Mouse (Mus musculus) heart, adult 2 months (tissue): ENCODE data around the gene Hormad2. TPM values are rescaled to one million over a fixed set of nuclear protein-coding genes. Genes with fewer than 3 reads are reported as not detected.

Experiments used
- DNase-seq, 2 experiments: peaks; one replicate each; pipeline ENCODE4 v3.0.0; 2021
- H3K27ac ChIP-seq: fragments of 200-600 bp; 2 replicates; pipeline ENCODE4 v1.8.1; 2022
- H3K27me3 ChIP-seq: fragments of 200-500 bp; 2 replicates; pipeline ENCODE4 v1.6.1; 2012; ENCODE audit warnings: mild to moderate bottlenecking, low read length, inconsistent platforms, mixed read lengths; ENCODE audit not compliant: control insufficient read depth, insufficient read depth
- H3K36me3 ChIP-seq: fragments of 200-500 bp; 2 replicates; pipeline ENCODE4 v1.6.1; 2012; ENCODE audit warnings: low read length, inconsistent platforms; ENCODE audit not compliant: control insufficient read depth, insufficient read depth
- H3K4me1 ChIP-seq: fragments of 200-500 bp; 2 replicates; pipeline ENCODE4 v1.6.1; 2011; ENCODE audit warnings: low read length; ENCODE audit not compliant: control insufficient read depth, insufficient read depth
- H3K4me3 ChIP-seq: fragments of 200-600 bp; 2 replicates; pipeline ENCODE4 v1.8.1; 2022
- H3K79me2 ChIP-seq: fragments of 200-500 bp; replicated peaks from 2 replicates; pipeline ENCODE4 v1.6.1; 2012; ENCODE audit warnings: mild to moderate bottlenecking, inconsistent platforms, low read length, moderate library complexity, mixed read lengths; ENCODE audit not compliant: control insufficient read depth, insufficient read depth
- H3K9ac ChIP-seq: fragments of 200-500 bp; 2 replicates; pipeline ENCODE4 v1.6.1; 2012; ENCODE audit warnings: low read depth, mild to moderate bottlenecking, control low read depth, inconsistent platforms, low read length, mixed read lengths
- CTCF ChIP-seq: fragments of 200-600 bp; IDR thresholded peaks from 2 replicates; pipeline ENCODE4 v1.8.1; 2022; ENCODE audit warnings: antibody characterized with exemption, mild to moderate bottlenecking, moderate library complexity
- EP300 ChIP-seq: fragments of 200-500 bp; IDR thresholded peaks from 2 replicates; pipeline ENCODE4 v1.6.1; 2011; ENCODE audit warnings: low read depth, low read length, control low read depth; ENCODE audit not compliant: insufficient read depth
- POLR2A ChIP-seq: fragments of 200-500 bp; IDR thresholded peaks from 2 replicates; pipeline ENCODE4 v1.6.1; 2011; ENCODE audit warnings: mild to moderate bottlenecking, low read depth, low read length, control low read depth; ENCODE audit not compliant: insufficient read depth
- WGBS: fragments of 180-500 bp; shearing (Covaris S2); methylation state at CpG from one replicate; pipeline ENCODE4 v1.1.7; 2018; 5-methylcytosine and 5-hydroxymethylcytosine counted together
- intact Hi-C: fragments of 180-260 bp; cut with DNase I; formaldehyde crosslinking; loops from one replicate; pipeline ENCODE4 v1.15.1; 2025
- polyA plus RNA-seq: library from polyadenylated mRNA; depleted of rRNA; stranded (reverse); fragments of >200 nt; gene quantifications from 2 replicates; pipeline ENCODE4 v1.2.3, GENCODE M21; 2012
- total RNA-seq, 2 experiments: library from RNA; stranded (reverse); gene quantifications; 2 replicates each; pipeline ENCODE4 v1.2.3; 2021

Gene Hormad2
- total and polyA plus RNA-seq, 3 experiments, result 0.18 TPM; not detected in 2

- H3K9ac ChIP-seq, result no peak overlapping the region
- no peak overlapping the region for H3K4me3 ChIP-seq
- H3K27ac ChIP-seq, result no peak overlapping the region
- no peaks in the 10 kb centered on the region for H3K4me1 ChIP-seq
- H3K36me3 ChIP-seq, result no peaks in the 10 kb centered on the region
- no peak for DNase-seq
- H3K27me3 ChIP-seq, result no peaks in the 10 kb centered on the region
- H3K79me2 ChIP-seq, result no peaks in the 10 kb centered on the region
- intact Hi-C loops, result loop anchor here (10.0 kb wide), 1 partner anchor 97 kb away; no protein-coding TSS in a partner anchor
- 71% methylated on average over 3 of the region's 3 CpGs for WGBS
- TF ChIP-seq CTCF (no peak), POLR2A (no peak), EP300 (no peak)
Measured at GRCm38 (mm10) chr11:4328188-4328587, 112.7 kb downstream of the Hormad2 start.

GRCm38 (mm10) chr11:4323481-4323880, 117.4 kb downstream of the Hormad2 start:
- DNase-seq, result no peak
- intact Hi-C loops, result loop anchor here (10.0 kb wide), 1 partner anchor 101 kb away; no protein-coding TSS in a partner anchor
- H3K27ac ChIP-seq, result no peak overlapping the region
- no peaks in the 10 kb centered on the region for H3K27me3 ChIP-seq
- 71% methylated on average over 11 of the region's 11 CpGs for WGBS
- H3K9ac ChIP-seq, result no peak overlapping the region
- TF ChIP-seq CTCF, result no peak
- TF ChIP-seq POLR2A, result no peak
- TF ChIP-seq EP300, result no peak
- H3K36me3 ChIP-seq, result no peaks in the 10 kb centered on the region
- H3K4me1 ChIP-seq, result no peaks in the 10 kb centered on the region
- no peaks in the 10 kb centered on the region for H3K79me2 ChIP-seq
- no peak overlapping the region for H3K4me3 ChIP-seq

GRCm38 (mm10) chr11:4322943-4323342, 118.0 kb downstream of the Hormad2 start:
- no peaks in the 10 kb centered on the region for H3K27me3 ChIP-seq
- DNase-seq, result no peak
- no peak overlapping the region for H3K9ac ChIP-seq
- TF ChIP-seq EP300 (no peak), CTCF (no peak), POLR2A (no peak)
- 75% methylated on average over 6 of the region's 6 CpGs for WGBS
- no peaks in the 10 kb centered on the region for H3K4me1 ChIP-seq
- H3K36me3 ChIP-seq, result no peaks in the 10 kb centered on the region
- H3K27ac ChIP-seq, result no peak overlapping the region
- intact Hi-C loops, result loop anchor here (10.0 kb wide), 1 partner anchor 102 kb away; no protein-coding TSS in a partner anchor
- no peaks in the 10 kb centered on the region for H3K79me2 ChIP-seq
- H3K4me3 ChIP-seq, result no peak overlapping the region

- Histone ChIP-seq H3K4me3 (no peak overlapping the region), H3K4me1 (no peaks in the 10 kb centered on the region), H3K9ac (no peak overlapping the region), H3K36me3 (no peaks in the 10 kb centered on the region), H3K79me2 (no peaks in the 10 kb centered on the region), H3K27me3 (no peaks in the 10 kb centered on the region), H3K27ac (no peak overlapping the region)
- TF ChIP-seq EP300 (no peak), CTCF (no peak), POLR2A (no peak)
- intact Hi-C loops, result loop anchor here (10.0 kb wide), 1 partner anchor 104 kb away; no protein-coding TSS in a partner anchor
- no peak for DNase-seq
- WGBS, result 61% methylated on average over 4 of the region's 4 CpGs
Measured at GRCm38 (mm10) chr11:4320876-4321275, 120.0 kb downstream of the Hormad2 start.

- WGBS, result 87% methylated on average over 14 of the region's 14 CpGs
- no peak for DNase-seq
- H3K4me1 ChIP-seq, result no peaks in the 10 kb centered on the region
Measured at GRCm38 (mm10) chr11:4319212-4319955, 121.5 kb downstream of the Hormad2 start.

GRCm38 (mm10) chr11:4318011-4318410, 122.9 kb downstream of the Hormad2 start:
- Histone ChIP-seq H3K4me3 (no peak overlapping the region), H3K9ac (no peak overlapping the region), H3K27ac (no peak overlapping the region), H3K4me1 (no peaks in the 10 kb centered on the region), H3K27me3 (no peaks in the 10 kb centered on the region), H3K79me2 (no peaks in the 10 kb centered on the region), H3K36me3 (no peaks in the 10 kb centered on the region)
- intact Hi-C loops, result no loop called here
- TF ChIP-seq EP300 (no peak), POLR2A (no peak), CTCF (no peak)
- DNase-seq, result no peak
- 69% methylated on average over 3 of the region's 3 CpGs for WGBS

More at GRCm38 (mm10) chr11:4319212-4319955, 121.5 kb downstream of the Hormad2 start:
- no peak for TF ChIP-seq CTCF
- TF ChIP-seq EP300, result no peak
- TF ChIP-seq POLR2A, result no peak
- H3K79me2 ChIP-seq, result no peaks in the 10 kb centered on the region
- no peak overlapping the region for H3K27ac ChIP-seq
- H3K36me3 ChIP-seq, result no peaks in the 10 kb centered on the region
- intact Hi-C loops, result no loop called here
- no peak overlapping the region for H3K4me3 ChIP-seq
- H3K9ac ChIP-seq, result no peak overlapping the region
- no peaks in the 10 kb centered on the region for H3K27me3 ChIP-seq
